ENCODE assay signal across 8 mouse cellular contexts in genomic region chr1:85895391-85895837, GRCm38 (mm10). TPM values are rescaled to one million over a fixed set of nuclear protein-coding genes. Genes with fewer than 3 reads are reported as not detected.
A peak's percentile ranks its signal among the peaks of the same experiment; 100 is the strongest.
DNase-seq lines count a peak whose midpoint lies in the region; ATAC-seq and TF ChIP-seq lines count a peak whose summit lies in the region.

No protein-coding gene starts in this region.

- DNase-seq in MEL (ENCODE audit: low read depth, low spot score): peak; percentile 78
- DNase-seq in forebrain, embryonic 14.5 days (ENCODE audit: low spot score): peak; percentile 51
- DNase-seq in heart, postnatal 4 days: peak; percentile 68
- DNase-seq in layer of hippocampus, adult 11-12 months (ENCODE audit: low spot score): peak; percentile 85
- DNase-seq in lung, postnatal 10 days: peak; percentile 85
- DNase-seq in thymus, postnatal 25 days: peak; percentile 60

- peak overlapping the region; percentile 93 for H3K4me2 ChIP-seq in forebrain, embryonic 14.5 days (ENCODE audit: low read length)

- peak overlapping the region; percentile 68 for H3K9ac ChIP-seq in MEL (ENCODE audit: control insufficient read depth, low read depth, low read length, poor library complexity, severe bottlenecking)
- peak overlapping the region; percentile 83 for H3K9ac ChIP-seq in forebrain, embryonic 14.5 days (ENCODE audit: low read length)

- peak; percentile 10; the same call in 1 of the 2 replicates for TF ChIP-seq RAD21 in MEL (IDR thresholded peaks at IDR 0.05; ENCODE audit: low read depth, low read length)

- TF ChIP-seq EP300 in MEL (IDR thresholded peaks at IDR 0.05; ENCODE audit: low read depth in 1 of 2, low read length in 2 of 2): no peak

- no peaks in the 10 kb centered on the region for H3K9me3 ChIP-seq in MEL (replicated peaks; ENCODE audit: insufficient read depth, low read length)
- no peaks in the 10 kb centered on the region for H3K9me3 ChIP-seq in forebrain, embryonic 14.5 days (replicated peaks; ENCODE audit: control insufficient read depth, low read length)

- H3K27ac ChIP-seq in MEL (ENCODE audit: control insufficient read depth, low read depth, low read length): peak overlapping the region; percentile 51
- H3K27ac ChIP-seq in forebrain, embryonic 14.5 days (ENCODE audit: low read depth, low read length): peak overlapping the region; percentile 87
- peak overlapping the region; percentile 76 for H3K27ac ChIP-seq in olfactory bulb, adult 2 months (ENCODE audit: insufficient read depth, low read depth, low read length)

- TF ChIP-seq POLR2A in MEL (IDR thresholded peaks at IDR 0.05; ENCODE audit: control insufficient read depth in 1 of 2, insufficient read depth in 1 of 2, low read depth in 1 of 2, low read length in 2 of 2, poor library complexity in 1 of 2): no peak
- no peak for TF ChIP-seq POLR2A in olfactory bulb, adult 2 months (IDR thresholded peaks at IDR 0.05; ENCODE audit: insufficient read depth, low read depth, low read length)

- peak; percentile 57 for ATAC-seq in cerebellum, adult (ENCODE audit: insufficient number of reproducible peaks, low FRiP score, low TSS enrichment)
- peak; percentile 28 for ATAC-seq in forebrain, embryonic 14.5 days

- H3K27me3 ChIP-seq in MEL (ENCODE audit: control insufficient read depth in 1 of 2, insufficient read depth in 2 of 2, low read length in 2 of 2): no peaks in the 10 kb centered on the region
- H3K27me3 ChIP-seq in forebrain, embryonic 14.5 days (replicated peaks; ENCODE audit: control insufficient read depth, insufficient read depth, low read length): no peaks in the 10 kb centered on the region

- peak overlapping the region; percentile 76 to 99 for H3K4me3 ChIP-seq in MEL (ENCODE audit: control insufficient read depth in 1 of 2, insufficient read depth in 1 of 2, low read depth in 2 of 2, low read length in 2 of 2)
- H3K4me3 ChIP-seq in forebrain, embryonic 14.5 days (ENCODE audit: low read depth, low read length): peak overlapping the region; percentile 67
- H3K4me3 ChIP-seq in olfactory bulb, adult 2 months (ENCODE audit: insufficient read depth, low read depth, low read length): peak overlapping the region; percentile 64

- no peaks in the 10 kb centered on the region; the same call in none of the 2 replicates for H3K79me2 ChIP-seq in MEL (ENCODE audit: control insufficient read depth, insufficient read depth, low read length, poor library complexity)

- TF ChIP-seq CTCF in MEL (IDR thresholded peaks at IDR 0.05 in 2 of 3, conservative IDR thresholded peaks at IDR 0.05 in 1 of 3; ENCODE audit: control insufficient read depth in 1 of 3, insufficient read depth in 1 of 3, low read depth in 2 of 3, low read length in 3 of 3, poor library complexity in 1 of 3, severe bottlenecking in 1 of 3): peak; percentile 40 to 69 (median 60); a peak in 5 of 6 replicates
- TF ChIP-seq CTCF in olfactory bulb, adult 2 months (IDR thresholded peaks at IDR 0.05; ENCODE audit: insufficient read depth, low read depth, low read length): peak; percentile 65; the same call in 1 of the 2 replicates

- H3K36me3 ChIP-seq in MEL (ENCODE audit: control insufficient read depth in 1 of 2, insufficient read depth in 2 of 2, low read length in 2 of 2): peaks cover 0 to 17% of the 10 kb centered on the region in 2 experiments; a peak in 2 of 4 replicates
- H3K36me3 ChIP-seq in forebrain, embryonic 14.5 days (ENCODE audit: control insufficient read depth, insufficient read depth, low read length): no peaks in the 10 kb centered on the region

- peaks cover 8 to 33% of the 10 kb centered on the region in 2 experiments for H3K4me1 ChIP-seq in MEL (ENCODE audit: control insufficient read depth in 1 of 2, insufficient read depth in 2 of 2, low read length in 2 of 2)
- peaks cover 49% of the 10 kb centered on the region for H3K4me1 ChIP-seq in forebrain, embryonic 14.5 days (ENCODE audit: control insufficient read depth, insufficient read depth, low read length)
- H3K4me1 ChIP-seq in olfactory bulb, adult 2 months (ENCODE audit: control insufficient read depth, insufficient read depth, low read length): peaks cover 34% of the 10 kb centered on the region

- 6% methylated on average over 15 of the region's 15 CpGs for WGBS in forebrain, embryonic 14.5 days
- 2% methylated on average over 15 of the region's 15 CpGs for WGBS in olfactory bulb, adult 2 months

TF ChIP-seq in MEL, 35 proteins besides CTCF, POLR2A, EP300 and RAD21:
- no peak for TF ChIP-seq TBP (IDR thresholded peaks at IDR 0.05; ENCODE audit: low read depth, low read length)
- TF ChIP-seq GABPA (IDR thresholded peaks at IDR 0.05; ENCODE audit: low read depth, low read length): no peak
- 0 out of 2 replicates have a peak, but pooled peaks have one; percentile 4 for TF ChIP-seq ETS1 (IDR thresholded peaks at IDR 0.05; ENCODE audit: low read depth, low read length)
- TF ChIP-seq ZC3H11A (IDR thresholded peaks at IDR 0.05; ENCODE audit: low read depth, low read length): no peak
- 0 out of 2 replicates have a peak, but pooled peaks have one; percentile 12 for TF ChIP-seq MAFK (IDR thresholded peaks at IDR 0.05; ENCODE audit: borderline replicate concordance, low read depth, low read length)
- TF ChIP-seq MAX (IDR thresholded peaks at IDR 0.05; ENCODE audit: low read length): peak; percentile 47
- no peak for TF ChIP-seq USF1 (IDR thresholded peaks at IDR 0.05; ENCODE audit: low read depth, low read length)
- peak; percentile 68 for TF ChIP-seq MXI1 (IDR thresholded peaks at IDR 0.05; ENCODE audit: low read depth, low read length)
- TF ChIP-seq KAT2A (conservative IDR thresholded peaks at IDR 0.05; ENCODE audit: low read depth, low read length): no peak
- TF ChIP-seq ZNF384 (IDR thresholded peaks at IDR 0.05; ENCODE audit: low read depth, low read length): no peak
- no peak for TF ChIP-seq CHD2 (IDR thresholded peaks at IDR 0.05; ENCODE audit: low read length)
- no peak for TF ChIP-seq ZMIZ1 (IDR thresholded peaks at IDR 0.05; ENCODE audit: low read depth, low read length)
- TF ChIP-seq SIN3A (IDR thresholded peaks at IDR 0.05; ENCODE audit: low read length): no peak
- TF ChIP-seq ELF1 (IDR thresholded peaks at IDR 0.05; ENCODE audit: low read depth, low read length): no peak
- TF ChIP-seq SMC3 (IDR thresholded peaks at IDR 0.05; ENCODE audit: low read depth, low read length): peak; percentile 24; the same call in 1 of the 2 replicates
- TF ChIP-seq HCFC1 (IDR thresholded peaks at IDR 0.05; ENCODE audit: low read depth, low read length): no peak
- no peak for TF ChIP-seq MYC (IDR thresholded peaks at IDR 0.05; ENCODE audit: low read depth, low read length)

RNA-seq across cellular contexts. Expression of gene Itm2c, which starts 1.3 kb away (rescaled TPM):
- 22.6 and 24.8 TPM in 2 replicates for total RNA-seq in MEL (2012; rRNA removed)
- polyA plus RNA-seq in MEL (2012; ENCODE audit: insufficient read depth in 1 of 2, insufficient read length in 2 of 2, low read depth in 1 of 2, low replicate concordance in 2 of 2, missing spikeins in 1 of 2): 10 to 100 TPM in 1 of 2 experiments, not detected in 1; 28.2 TPM
- polyA plus RNA-seq in forebrain, embryonic 14.5 days (2014; fragmentation: Nextera tagmentation; extraction: Ambion mirVana): 149 and 157 TPM in 2 replicates
- total RNA-seq in heart, postnatal 4 days (2021): 10 to 100 TPM; 91.3 to 91.5 TPM
- not detected in 2 replicates for polyA plus RNA-seq in olfactory bulb, adult 2 months (2012; ENCODE audit: insufficient read depth, insufficient read length, low replicate concordance, missing spikeins)

RNA-seq across cellular contexts. Expression of gene 4933407L21Rik, which starts 32.9 kb away (rescaled TPM):
- not detected in 2 replicates for total RNA-seq in MEL (2012; rRNA removed)
- not detected for polyA plus RNA-seq in MEL (2012; ENCODE audit: insufficient read depth in 1 of 2, insufficient read length in 2 of 2, low read depth in 1 of 2, low replicate concordance in 2 of 2, missing spikeins in 1 of 2)
- 4.0 and 4.2 TPM in 2 replicates for polyA plus RNA-seq in forebrain, embryonic 14.5 days (2014; fragmentation: Nextera tagmentation; extraction: Ambion mirVana)
- not detected for total RNA-seq in heart, postnatal 4 days (2021)
- polyA plus RNA-seq in olfactory bulb, adult 2 months (2012; ENCODE audit: insufficient read depth, insufficient read length, low replicate concordance, missing spikeins): not detected in 2 replicates

Comparison
In these comparisons a context has a peak if more than half of its experiments do, and no peak if none do; other contexts are left out.
1. Peak in every context shown above with its lines: DNase-seq, ATAC-seq, H3K4me3 ChIP-seq and H3K27ac ChIP-seq.